Comparison of ENCODE assay signal across 22 mouse cellular contexts in genomic region chr2:157384836-157385235, GRCm38 (mm10). TPM values are rescaled to one million over a fixed set of nuclear protein-coding genes. Genes with fewer than 3 reads are reported as not detected.
DNase-seq lines count a peak whose midpoint lies in the region; ATAC-seq and TF ChIP-seq lines count a peak whose summit lies in the region.
"Had no signal": no experiment of that assay in that cellular context is flagged by ENCODE, and none has a peak within 500 bp of the region (broad histone marks: within the 10 kb centered on the region; RNA-seq: fewer than 3 reads in every experiment).

No protein-coding gene starts in this region.

- no peaks in the 10 kb centered on the region for H3K27me3 ChIP-seq in hindbrain, postnatal 0 days (ENCODE audit: insufficient read depth, low read length)
- H3K27me3 ChIP-seq in hindbrain, embryonic 10.5 days (ENCODE audit: insufficient read depth, poor library complexity, severe bottlenecking) = no peaks in the 10 kb centered on the region
- H3K27me3 ChIP-seq in midbrain, embryonic 10.5 days (ENCODE audit: low read depth, poor library complexity, severe bottlenecking) = no peaks in the 10 kb centered on the region
- H3K27me3 ChIP-seq in neural tube, embryonic 15.5 days (replicated peaks) = no peaks in the 10 kb centered on the region
- H3K27me3 ChIP-seq: forebrain, embryonic 15.5 days; liver, embryonic 13.5 days had no signal

- TF ChIP-seq POLR2A in brain, embryonic 14.5 days (IDR thresholded peaks at IDR 0.05; ENCODE audit: borderline replicate concordance, extremely low read depth, insufficient read depth, insufficient read length, poor library complexity, severe bottlenecking) = no peak

- H3K9me3 ChIP-seq in hindbrain, postnatal 0 days (ENCODE audit: low read length) = no peaks in the 10 kb centered on the region
- 0 out of 2 replicates have a peak, but pooled peaks cover 3% of the 10 kb centered on the region for H3K9me3 ChIP-seq in hindbrain, embryonic 10.5 days
- no peaks in the 10 kb centered on the region for H3K9me3 ChIP-seq in midbrain, embryonic 10.5 days (replicated peaks)
- H3K9me3 ChIP-seq in neural tube, embryonic 15.5 days (replicated peaks) = no peaks in the 10 kb centered on the region
- H3K9me3 ChIP-seq: forebrain, embryonic 15.5 days; G1E; liver, embryonic 13.5 days had no signal

- TF ChIP-seq CTCF in hindbrain, postnatal 0 days (IDR thresholded peaks at IDR 0.05; ENCODE audit: low read depth) = peak; percentile 12; the same call in 1 of the 2 replicates
- TF ChIP-seq CTCF in brain, embryonic 14.5 days (IDR thresholded peaks at IDR 0.05; ENCODE audit: borderline replicate concordance, extremely low read depth, insufficient read depth, insufficient read length) = no peak

- no peak for ATAC-seq in hindbrain, postnatal 0 days
- ATAC-seq in neural tube, embryonic 15.5 days (ENCODE audit: low FRiP score) = no peak
- ATAC-seq: forebrain, embryonic 15.5 days had no signal

- no peak overlapping the region for H3K4me2 ChIP-seq in hindbrain, postnatal 0 days (ENCODE audit: low read depth, low read length)
- no peak overlapping the region for H3K4me2 ChIP-seq in neural tube, embryonic 15.5 days
- H3K4me2 ChIP-seq: forebrain, embryonic 15.5 days; liver, embryonic 13.5 days had no signal

- DNase-seq in hindbrain, postnatal 0 days (ENCODE audit: low spot score) = no peak
- no peak for DNase-seq in hindbrain, embryonic 10.5 days (ENCODE audit: low spot score)
- DNase-seq in brain, embryonic 14.5 days (ENCODE audit: low read depth) = peak; percentile 41
- no peak for DNase-seq in midbrain, embryonic 10.5 days (ENCODE audit: low spot score)
- no peak for DNase-seq in heart, postnatal 4 days
- no peak for DNase-seq in right cerebral cortex, postnatal 14 days
- DNase-seq: cerebellum, postnatal 14 days; embryo, embryonic 11 days; heart, adult 18-20 months; kidney, adult 9 months; left cerebral cortex, postnatal 4 days; liver, embryonic 13.5 days had no signal

- no peak overlapping the region for H3K9ac ChIP-seq in hindbrain, postnatal 0 days (replicated peaks; ENCODE audit: low read length)
- H3K9ac ChIP-seq in neural tube, embryonic 15.5 days (replicated peaks) = no peak overlapping the region
- H3K9ac ChIP-seq: forebrain, embryonic 15.5 days; liver, embryonic 13.5 days had no signal

- H3K36me3 ChIP-seq in hindbrain, postnatal 0 days (ENCODE audit: insufficient read depth, low read length) = peaks cover 6% of the 10 kb centered on the region
- peaks cover 77% of the 10 kb centered on the region for H3K36me3 ChIP-seq in hindbrain, embryonic 10.5 days
- peaks cover 69% of the 10 kb centered on the region for H3K36me3 ChIP-seq in midbrain, embryonic 10.5 days
- peaks cover 11% of the 10 kb centered on the region; the same call in 1 of the 2 replicates for H3K36me3 ChIP-seq in neural tube, embryonic 15.5 days

- no peaks in the 10 kb centered on the region for H3K4me1 ChIP-seq in hindbrain, postnatal 0 days (ENCODE audit: insufficient read depth, low read length)
- H3K4me1 ChIP-seq in hindbrain, embryonic 10.5 days (replicated peaks) = peaks cover 16% of the 10 kb centered on the region; the same call in 1 of the 2 replicates
- H3K4me1 ChIP-seq in midbrain, embryonic 10.5 days = peaks cover 31% of the 10 kb centered on the region
- peaks cover 11% of the 10 kb centered on the region; the same call in 1 of the 2 replicates for H3K4me1 ChIP-seq in neural tube, embryonic 15.5 days
- H3K4me1 ChIP-seq: forebrain, embryonic 15.5 days had no signal

- H3K27ac ChIP-seq in hindbrain, postnatal 0 days = peak overlapping the region; percentile 45; the same call in 1 of the 2 replicates
- no peak overlapping the region for H3K27ac ChIP-seq in hindbrain, embryonic 10.5 days
- H3K27ac ChIP-seq in midbrain, embryonic 10.5 days (replicated peaks) = peak overlapping the region; percentile 61
- H3K27ac ChIP-seq in neural tube, embryonic 15.5 days (replicated peaks) = peak overlapping the region; percentile 41
- H3K27ac ChIP-seq: forebrain, embryonic 15.5 days; liver, embryonic 13.5 days had no signal

- H3K4me3 ChIP-seq in hindbrain, postnatal 0 days (ENCODE audit: low read length) = no peak overlapping the region
- no peak overlapping the region for H3K4me3 ChIP-seq in hindbrain, embryonic 10.5 days
- H3K4me3 ChIP-seq in midbrain, embryonic 10.5 days = no peak overlapping the region
- H3K4me3 ChIP-seq in neural tube, embryonic 15.5 days (replicated peaks) = no peak overlapping the region
- H3K4me3 ChIP-seq: forebrain, embryonic 15.5 days; liver, embryonic 13.5 days; myocyte had no signal

- WGBS in hindbrain, postnatal 0 days = 70% methylated on average over 4 of the region's 4 CpGs
- 85% methylated on average over 4 of the region's 4 CpGs for WGBS in hindbrain, embryonic 10.5 days
- 68% methylated on average over 4 of the region's 4 CpGs for WGBS in midbrain, embryonic 10.5 days
- 69% methylated on average over 4 of the region's 4 CpGs for WGBS in neural tube, embryonic 15.5 days

RNA-seq across cellular contexts. Expression of gene Manbal, which starts 17.4 kb away (rescaled TPM):
- 69.6 and 74.4 TPM in 2 replicates for total RNA-seq in hindbrain, postnatal 0 days (2014; rRNA removed)
- polyA plus RNA-seq in hindbrain, postnatal 0 days (2015; fragmentation: Nextera tagmentation; extraction: Ambion mirVana) = 133 and 135 TPM in 2 replicates
- 67.0 and 85.8 TPM in 2 replicates for polyA plus RNA-seq in hindbrain, embryonic 10.5 days (2016; fragmentation: Nextera tagmentation; extraction: Ambion mirVana)
- 80.2 and 93.0 TPM in 2 replicates for polyA plus RNA-seq in brain, embryonic 14.5 days (2012; rRNA removed)
- 68.8 and 75.6 TPM in 2 replicates for polyA plus RNA-seq in midbrain, embryonic 10.5 days (2016; fragmentation: Nextera tagmentation; extraction: Ambion mirVana)
- polyA plus RNA-seq in neural tube, embryonic 15.5 days (2015; fragmentation: Nextera tagmentation; extraction: Ambion mirVana) = 110 and 112 TPM in 2 replicates
- 10 to 100 TPM; 35.8 to 35.9 TPM for total RNA-seq in heart, postnatal 4 days (2021)

RNA-seq across cellular contexts. Expression of gene Src, which starts 33.4 kb away (rescaled TPM):
- total RNA-seq in hindbrain, postnatal 0 days (2014; rRNA removed) = 133 and 134 TPM in 2 replicates
- polyA plus RNA-seq in hindbrain, postnatal 0 days (2015; fragmentation: Nextera tagmentation; extraction: Ambion mirVana) = 23.2 and 25.4 TPM in 2 replicates
- 20.8 and 29.3 TPM in 2 replicates for polyA plus RNA-seq in hindbrain, embryonic 10.5 days (2016; fragmentation: Nextera tagmentation; extraction: Ambion mirVana)
- 87.7 and 98.1 TPM in 2 replicates for polyA plus RNA-seq in brain, embryonic 14.5 days (2012; rRNA removed)
- polyA plus RNA-seq in midbrain, embryonic 10.5 days (2016; fragmentation: Nextera tagmentation; extraction: Ambion mirVana) = 16.1 and 19.3 TPM in 2 replicates
- polyA plus RNA-seq in neural tube, embryonic 15.5 days (2015; fragmentation: Nextera tagmentation; extraction: Ambion mirVana) = 25.4 and 33.0 TPM in 2 replicates
- total RNA-seq in heart, postnatal 4 days (2021) = 10 to 100 TPM; 11.8 to 13.7 TPM

RNA-seq across cellular contexts. Expression of gene Ghrh, which starts 37.5 kb away (rescaled TPM):
- not detected in 2 replicates for total RNA-seq in hindbrain, postnatal 0 days (2014; rRNA removed)
- polyA plus RNA-seq in hindbrain, postnatal 0 days (2015; fragmentation: Nextera tagmentation; extraction: Ambion mirVana) = 1.0 and 1.7 TPM in 2 replicates
- not detected in 2 replicates for polyA plus RNA-seq in hindbrain, embryonic 10.5 days (2016; fragmentation: Nextera tagmentation; extraction: Ambion mirVana)
- polyA plus RNA-seq in brain, embryonic 14.5 days (2012; rRNA removed) = 2.1 and 2.8 TPM in 2 replicates
- 0.42 and 1.1 TPM in 2 replicates for polyA plus RNA-seq in midbrain, embryonic 10.5 days (2016; fragmentation: Nextera tagmentation; extraction: Ambion mirVana)
- 1.8 TPM in 1 of 2 replicates, not detected in the other for polyA plus RNA-seq in neural tube, embryonic 15.5 days (2015; fragmentation: Nextera tagmentation; extraction: Ambion mirVana)
- total RNA-seq in heart, postnatal 4 days (2021) = not detected
- total RNA-seq: gastrocnemius, adult 18-20 months; heart, adult 18-20 months; layer of hippocampus, adult 18-20 months; left cerebral cortex, adult 18-20 months; left cerebral cortex, postnatal 4 days; megakaryocyte, adult 5-6 weeks had no signal
- polyA plus RNA-seq: G1E; heart, embryonic 16.5 days; liver, embryonic 13.5 days; lung, embryonic 16.5 days; myocyte had no signal
